Comparison of ENCODE assay signal across 25 mouse cellular contexts in the genomic region with DNA sequence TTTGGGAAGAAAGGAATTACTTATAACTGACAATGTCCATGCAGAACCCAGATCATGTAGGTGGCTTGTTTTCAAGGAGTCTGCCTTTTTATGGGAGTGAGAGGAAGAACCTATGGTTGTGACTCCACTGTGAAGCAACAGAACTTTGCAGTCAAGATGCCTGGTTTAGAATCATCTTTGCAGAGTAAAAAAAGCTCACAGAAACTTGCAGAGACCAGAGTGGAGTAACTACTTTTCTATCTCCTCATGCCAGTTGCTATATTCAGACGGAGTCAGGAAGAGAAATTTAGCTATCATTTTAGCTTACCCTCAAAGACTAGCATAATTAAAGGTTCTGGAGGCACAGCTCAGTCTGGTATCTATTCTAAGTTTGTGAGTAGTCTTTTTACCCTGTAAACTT.
"Had no signal": no experiment of that assay in that cellular context is flagged by ENCODE, and none has a peak within 500 bp of the region (broad histone marks: within the 10 kb centered on the region; RNA-seq: fewer than 3 reads in every experiment).

No protein-coding gene starts in this region.

- H3K9me3 ChIP-seq: heart, embryonic 10.5 days; heart, embryonic 12.5 days; hindbrain, embryonic 10.5 days; hindbrain, embryonic 12.5 days; intestine, embryonic 15.5 days; limb, embryonic 13.5 days; limb, embryonic 15.5 days; liver, embryonic 12.5 days had no signal

- DNase-seq: gastrocnemius, adult 2 months; gastrocnemius, postnatal 10 days; gastrocnemius, postnatal 25 days; heart, adult 18-20 months; heart, postnatal 10 days; heart, postnatal 4 days; kidney, adult 18-20 months; kidney, adult 8-10 months; kidney, postnatal 10 days; kidney, postnatal 25 days; kidney, postnatal 4 days had no signal

- H3K27me3 ChIP-seq: heart, embryonic 12.5 days; hindbrain, embryonic 12.5 days; intestine, embryonic 15.5 days; limb, embryonic 13.5 days; limb, embryonic 15.5 days; liver, embryonic 12.5 days had no signal

- ATAC-seq: hindbrain, embryonic 16.5 days; inflammation-experienced regulatory T-cells, adult 6 months; intestine, embryonic 15.5 days; intestine, postnatal 0 days; liver, embryonic 12.5 days had no signal

- H3K4me1 ChIP-seq: heart, embryonic 10.5 days; heart, embryonic 12.5 days; hindbrain, embryonic 10.5 days; hindbrain, embryonic 12.5 days; intestine, embryonic 15.5 days; limb, embryonic 13.5 days; limb, embryonic 15.5 days; liver, embryonic 12.5 days had no signal

- H3K36me3 ChIP-seq: intestine, embryonic 15.5 days; liver, embryonic 12.5 days had no signal

- H3K4me3 ChIP-seq: gastrocnemius, adult 2 months; heart, embryonic 10.5 days; heart, embryonic 12.5 days; hindbrain, embryonic 10.5 days; hindbrain, embryonic 12.5 days; intestine, embryonic 15.5 days; layer of hippocampus, adult 2 months; left cerebral cortex, adult 2 months; limb, embryonic 13.5 days; limb, embryonic 15.5 days; liver, embryonic 12.5 days had no signal

- H3K27ac ChIP-seq: gastrocnemius, adult 2 months; heart, embryonic 10.5 days; hindbrain, embryonic 10.5 days; hindbrain, embryonic 12.5 days; hindbrain, embryonic 14.5 days; intestine, embryonic 15.5 days; layer of hippocampus, adult 2 months; left cerebral cortex, adult 2 months; limb, embryonic 13.5 days; limb, embryonic 15.5 days; liver, embryonic 12.5 days had no signal
